Mouse (Mus musculus) ES-E14 (cell line): ENCODE measurements at regions not wholly inside any gene's neighbourhood (a gene's known extent, or its start where the extent isn't known, plus 50 kb on each side); places are given as distances from the start of the nearest gene placed in this dataset.
A peak's percentile ranks its signal among the peaks of the same experiment; 100 is the strongest.

Experiments used
- DNase-seq: peaks from one replicate; pipeline ENCODE4 v3.0.0-alpha.2; 2013; ENCODE audit warnings: low read depth, low spot score
- H3K27ac ChIP-seq: 2 replicates; pipeline ENCODE4 v1.5.1; 2012; ENCODE audit warnings: low read depth, mild to moderate bottlenecking, low read length, moderate library complexity, mixed read lengths; ENCODE audit not compliant: poor library complexity, insufficient read depth, severe bottlenecking
- H3K36me3 ChIP-seq: 2 replicates; pipeline ENCODE4 v1.6.1; 2012; ENCODE audit warnings: mild to moderate bottlenecking, low read length, moderate library complexity, mixed read lengths; ENCODE audit not compliant: control insufficient read depth, poor library complexity, insufficient read depth, severe bottlenecking
- H3K4me1 ChIP-seq, 2 experiments: fragments of 150-350 bp in 1 of 2; sonication (generic) in 1 of 2; 2 replicates each; pipeline ENCODE4 v1.6.1; 2012; ENCODE audit warnings: low read length in 2 of 2, mild to moderate bottlenecking in 1 of 2, mixed read lengths in 1 of 2; ENCODE audit not compliant: control insufficient read depth in 2 of 2, insufficient read depth in 2 of 2, poor library complexity in 1 of 2
- H3K4me3 ChIP-seq, 2 experiments: fragments of 150-350 bp in 1 of 2; sonication (generic) in 1 of 2; 2 replicates each; pipeline ENCODE4 v1.5.1; 2012; ENCODE audit warnings: low read length in 2 of 2, low read depth in 1 of 2, mild to moderate bottlenecking in 1 of 2, mixed read lengths in 1 of 2; ENCODE audit not compliant: insufficient read depth in 1 of 2, poor library complexity in 1 of 2, severe bottlenecking in 1 of 2
- H3K9ac ChIP-seq: 2 replicates; pipeline ENCODE4 v1.6.1; 2012; ENCODE audit warnings: low read depth, mild to moderate bottlenecking, low read length, mixed read lengths; ENCODE audit not compliant: poor library complexity, insufficient read depth, severe bottlenecking
- H3K9me3 ChIP-seq: fragments of 150-350 bp; sonication (generic); 2 replicates; pipeline ENCODE4 v1.6.1; 2012; ENCODE audit warnings: low read depth, mild to moderate bottlenecking, low read length; ENCODE audit not compliant: control insufficient read depth, insufficient read depth
- CHD2 ChIP-seq: IDR thresholded peaks from 2 replicates; pipeline ENCODE4 v1.6.1; 2014; ENCODE audit warnings: mild to moderate bottlenecking, low read depth, low read length, inconsistent platforms
- HCFC1 ChIP-seq: IDR thresholded peaks from 2 replicates; pipeline ENCODE4 v1.6.1; 2012; ENCODE audit warnings: low read length, inconsistent platforms, borderline replicate concordance; ENCODE audit not compliant: insufficient read depth
- MAFK ChIP-seq: IDR thresholded peaks from 2 replicates; pipeline ENCODE4 v1.6.1; 2014; ENCODE audit warnings: mild to moderate bottlenecking, low read depth, low read length, inconsistent platforms; ENCODE audit not compliant: insufficient read depth
- ZC3H11A ChIP-seq: IDR thresholded peaks from 2 replicates; pipeline ENCODE4 v1.6.1; 2012; ENCODE audit warnings: low read depth, mild to moderate bottlenecking, inconsistent platforms, low read length, borderline replicate concordance
- ZNF384 ChIP-seq: IDR thresholded peaks from 2 replicates; pipeline ENCODE4 v1.6.1; 2012; ENCODE audit warnings: low read depth, low read length, inconsistent platforms
- in situ Hi-C, 2 experiments: fragments of 600-800 bp; cut with MboI; formaldehyde crosslinking; loops; one replicate each; pipeline ENCODE4 v1.15.1; 2025; ENCODE audit warnings: low sequenced_read_pairs in 2 of 2, inconsistent platforms in 1 of 2; ENCODE audit not compliant: unreplicated experiment in 2 of 2

GRCm38 (mm10) chr17:9948985-9949667 is 279.6 kb upstream of the Pabpc6 start:
- H3K4me1 ChIP-seq = no peaks in the 10 kb centered on the region; a peak in 1 of 4 replicates
- H3K4me3 ChIP-seq = no peak overlapping the region
- no peak overlapping the region for H3K9ac ChIP-seq
- TF ChIP-seq CHD2 = no peak
- TF ChIP-seq ZNF384 = no peak
- no peak for TF ChIP-seq MAFK
- no peak for TF ChIP-seq HCFC1
- no peak for TF ChIP-seq ZC3H11A
- H3K36me3 ChIP-seq = no peaks in the 10 kb centered on the region
- H3K27ac ChIP-seq = no peak overlapping the region
- no peaks in the 10 kb centered on the region for H3K9me3 ChIP-seq
- DNase-seq = no peak
- in situ Hi-C loops = no loop called here

DNA sequence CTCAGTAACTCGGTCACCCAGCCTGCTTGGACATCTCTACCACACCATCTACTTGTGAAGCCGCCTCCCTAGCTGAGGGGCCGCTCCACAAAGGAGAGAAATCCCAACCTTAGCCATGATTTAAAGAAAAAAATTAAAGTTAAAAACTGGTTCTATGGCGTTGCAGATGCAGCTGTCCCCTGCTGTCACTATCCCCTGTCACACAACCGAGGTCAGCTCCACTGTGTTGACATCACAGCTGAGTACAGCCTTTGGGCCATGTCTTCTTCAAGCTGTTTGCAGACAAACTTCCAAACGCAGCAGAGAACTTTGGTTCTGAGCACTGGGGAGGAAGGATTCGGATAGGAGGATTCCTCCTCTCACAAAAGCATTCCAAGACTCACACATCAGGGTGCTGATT is 278.1 kb upstream of the Pabpc6 start:
- in situ Hi-C loops = no loop called here
- H3K27ac ChIP-seq = no peak overlapping the region
- no peak for DNase-seq
- TF ChIP-seq MAFK (no peak), ZNF384 (no peak), ZC3H11A (no peak), CHD2 (no peak), HCFC1 (no peak)
- H3K36me3 ChIP-seq = no peaks in the 10 kb centered on the region
- H3K4me3 ChIP-seq = no peak overlapping the region
- H3K9ac ChIP-seq = no peak overlapping the region
- no peaks in the 10 kb centered on the region for H3K9me3 ChIP-seq
- no peaks in the 10 kb centered on the region for H3K4me1 ChIP-seq

DNA sequence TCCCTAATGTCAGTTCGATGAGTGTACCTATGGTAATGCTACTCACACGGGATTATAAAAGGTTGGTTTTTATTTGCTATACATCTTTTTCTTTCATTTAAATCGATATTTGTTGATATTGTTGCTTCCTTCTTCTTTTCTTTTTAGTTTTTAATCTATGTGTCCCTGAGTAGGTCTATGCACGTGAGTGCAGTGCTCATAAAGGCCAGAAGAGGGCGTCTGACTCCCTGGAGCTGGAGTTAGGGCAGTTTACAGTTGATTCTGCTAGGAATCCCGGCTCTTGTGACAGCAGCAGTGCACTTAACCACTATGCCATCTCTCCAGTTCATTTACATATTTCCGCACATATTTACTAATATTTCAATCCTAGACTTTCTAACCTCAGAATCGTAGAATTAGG is 275.0 kb upstream of the Pabpc6 start:
- TF ChIP-seq ZC3H11A (0 out of 2 replicates have a peak, but pooled peaks have one; percentile 65), MAFK (no peak)
- peak; percentile 25 for DNase-seq

GRCm38 (mm10) chr17:9942171-9942570 is 272.7 kb upstream of the Pabpc6 start:
- TF ChIP-seq HCFC1 (no peak), MAFK (no peak), ZNF384 (no peak)
- Histone ChIP-seq H3K4me1 (no peaks in the 10 kb centered on the region), H3K9ac (no peak overlapping the region), H3K4me3 (no peak overlapping the region), H3K9me3 (no peaks in the 10 kb centered on the region), H3K27ac (no peak overlapping the region), H3K36me3 (no peaks in the 10 kb centered on the region)
- DNase-seq = no peak
- in situ Hi-C loops = no loop called here

More for the DNA sequence above, 275.0 kb upstream of the Pabpc6 start:
- Histone ChIP-seq H3K9ac (no peak overlapping the region), H3K9me3 (no peaks in the 10 kb centered on the region), H3K4me1 (no peaks in the 10 kb centered on the region), H3K27ac (no peak overlapping the region), H3K36me3 (no peaks in the 10 kb centered on the region), H3K4me3 (no peak overlapping the region)
- in situ Hi-C loops = no loop called here

DNA sequence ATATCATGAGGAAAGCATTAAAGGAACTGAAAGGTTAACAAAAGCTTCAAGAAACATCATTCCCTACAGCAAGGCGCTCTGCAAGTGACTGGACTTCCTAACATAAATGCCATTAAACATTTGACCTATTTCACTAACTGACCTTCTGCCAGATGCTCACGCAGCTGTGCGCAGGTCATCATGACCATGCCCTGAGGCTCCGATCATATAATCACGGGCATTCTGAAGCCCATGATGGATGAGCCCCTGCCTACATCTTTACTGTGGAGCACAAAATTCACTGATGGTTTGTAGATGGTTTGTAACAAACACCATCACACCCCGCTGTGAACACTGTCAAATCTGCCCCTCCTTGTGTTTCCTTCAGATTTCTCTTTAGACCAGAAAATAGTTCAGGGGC is 270.1 kb upstream of the Pabpc6 start:
- H3K4me1 ChIP-seq = no peaks in the 10 kb centered on the region
- in situ Hi-C loops = no loop called here
- H3K36me3 ChIP-seq = no peaks in the 10 kb centered on the region
- TF ChIP-seq HCFC1 (no peak), CHD2 (no peak), MAFK (no peak), ZNF384 (no peak), ZC3H11A (no peak)
- H3K27ac ChIP-seq = no peak overlapping the region
- H3K9ac ChIP-seq = no peak overlapping the region
- H3K4me3 ChIP-seq = no peak overlapping the region
- no peaks in the 10 kb centered on the region for H3K9me3 ChIP-seq
- no peak for DNase-seq
